Mouse (Mus musculus) olfactory bulb, adult 2 months (tissue): ENCODE measurements around the gene Scarf1.

Source experiments
- CTCF ChIP-seq: fragments of 200-500 bp; IDR thresholded peaks from 2 replicates; pipeline ENCODE4 v1.5.1; 2012; ENCODE audit warnings: low read depth, mild to moderate bottlenecking, low read length, moderate library complexity; ENCODE audit not compliant: insufficient read depth
- POLR2A ChIP-seq: fragments of 200-500 bp; IDR thresholded peaks from 2 replicates; pipeline ENCODE4 v1.6.1; 2012; ENCODE audit warnings: mild to moderate bottlenecking, low read depth, low read length, moderate library complexity; ENCODE audit not compliant: insufficient read depth

GRCm38 (mm10) chr11:75570375-75571125, 57.2 kb downstream of the Scarf1 start:
- no peak for TF ChIP-seq POLR2A
- TF ChIP-seq CTCF = no peak
